Mouse (Mus musculus) stomach, embryonic 16.5 days (tissue): Measurements from ENCODE around the gene Ndufs7. TPM values are rescaled to one million over a fixed set of nuclear protein-coding genes. Genes with fewer than 3 reads are reported as not detected.
"Not testable (repeated sequence)": the region's sequence is repeated elsewhere in the genome, so short reads cannot be mapped to it uniquely, and the experiment has no call there.

Experiments used
- ATAC-seq: fragments of 200-750 bp; cut with Nextera tagmentation; 2 replicates; pipeline ENCODE4 v1.8.0; 2017; ENCODE audit warnings: moderate number of reproducible peaks, moderate TSS enrichment; ENCODE audit not compliant: insufficient read depth, low FRiP score
- H3K27ac ChIP-seq: fragments of 300-500 bp; sonication (generic); 2 replicates; pipeline ENCODE4 v1.5.1; 2014; ENCODE audit warnings: low read length
- H3K27me3 ChIP-seq: fragments of 300-500 bp; sonication (generic); 2 replicates; pipeline ENCODE4 v1.6.1; 2014; ENCODE audit warnings: low read length, control low read depth, mixed read lengths; ENCODE audit not compliant: control insufficient read depth, insufficient read depth
- H3K36me3 ChIP-seq: fragments of 300-500 bp; sonication (generic); 2 replicates; pipeline ENCODE4 v1.6.1; 2014; ENCODE audit warnings: low read length; ENCODE audit not compliant: control insufficient read depth, insufficient read depth
- H3K4me1 ChIP-seq: fragments of 300-500 bp; sonication (generic); 2 replicates; pipeline ENCODE4 v1.6.1; 2014; ENCODE audit warnings: low read length, control low read depth, mixed read lengths; ENCODE audit not compliant: control insufficient read depth, insufficient read depth
- H3K4me2 ChIP-seq: fragments of 300-500 bp; sonication (generic); 2 replicates; pipeline ENCODE4 v1.6.1; 2014; ENCODE audit warnings: low read depth, low read length, mixed read lengths
- H3K4me3 ChIP-seq: fragments of 300-500 bp; sonication (generic); replicated peaks from 2 replicates; pipeline ENCODE4 v1.5.1; 2014; ENCODE audit warnings: mild to moderate bottlenecking, low read length
- H3K9ac ChIP-seq: fragments of 300-500 bp; sonication (generic); 2 replicates; pipeline ENCODE4 v1.6.1; 2014; ENCODE audit warnings: low read length
- H3K9me3 ChIP-seq: fragments of 300-500 bp; sonication (generic); replicated peaks from 2 replicates; pipeline ENCODE4 v1.6.1; 2016; ENCODE audit warnings: low read length, control low read depth; ENCODE audit not compliant: control insufficient read depth
- WGBS: fragments of 180-500 bp; shearing (Covaris S2); extraction: QIAGEN DNeasy Blood & Tissue Kit; methylation state at CpG from one replicate; pipeline ENCODE4 v1.1.7; 2014; 5-methylcytosine and 5-hydroxymethylcytosine counted together
- polyA plus RNA-seq: library from polyadenylated mRNA; unstranded; fragments of >200 nt; fragmentation: Nextera tagmentation; extraction: Ambion mirVana; gene quantifications from 2 replicates; pipeline ENCODE4 v1.2.1, GENCODE M21; 2015

Ndufs7 gene
- polyA plus RNA-seq, 1 experiment from 2014 or later, result 340 TPM

DNA sequence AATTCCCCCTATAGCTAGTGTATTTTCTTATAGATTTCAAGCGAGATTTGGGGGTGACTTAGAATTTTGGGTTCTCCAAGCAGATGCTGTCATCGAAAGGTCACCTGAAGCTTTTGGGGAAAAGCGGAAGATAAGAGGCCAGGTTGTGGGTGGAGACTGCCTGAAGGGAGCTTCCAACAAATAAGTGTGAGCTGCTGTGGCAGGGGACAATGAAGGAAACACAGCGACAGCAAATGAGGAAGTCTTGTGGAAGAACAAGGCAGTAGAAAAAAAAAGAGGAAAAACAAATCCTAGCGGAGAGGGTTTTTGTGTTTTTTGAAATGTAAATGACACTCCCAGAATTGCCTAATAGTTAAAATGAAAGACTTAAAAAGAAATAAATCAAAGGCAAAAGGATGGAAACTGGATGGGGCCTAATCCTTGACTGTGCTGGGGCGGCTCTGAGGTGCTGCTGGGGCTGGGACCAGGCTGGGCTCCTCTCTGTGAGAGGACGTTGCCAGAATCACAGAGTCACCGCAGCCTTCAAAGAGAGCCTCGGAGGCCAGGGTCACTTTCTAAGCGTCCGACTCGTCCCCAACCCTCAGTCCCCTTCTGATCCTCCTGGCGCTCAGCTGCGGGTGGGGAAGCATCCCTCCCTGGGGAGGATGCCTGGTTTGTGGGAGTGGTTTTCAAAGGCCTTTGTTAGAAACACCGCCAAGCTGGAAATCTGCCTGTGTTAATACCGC, 33.7 kb upstream of the Ndufs7 start:
- Histone ChIP-seq H3K4me1 (no peaks in the 10 kb centered on the region), H3K4me2 (no peak overlapping the region), H3K27ac (no peak overlapping the region; the same call in 1 of the 2 replicates), H3K9me3 (no peaks in the 10 kb centered on the region), H3K27me3 (no peaks in the 10 kb centered on the region), H3K36me3 (no peaks in the 10 kb centered on the region), H3K9ac (0 out of 2 replicates have a peak overlapping the region, but pooled peaks have one; percentile 12), H3K4me3 (no peak overlapping the region)
- 30% methylated on average over 16 of the region's 16 CpGs for WGBS
- 0 out of 2 replicates have a peak, but pooled peaks have one; percentile 29 for ATAC-seq

DNA sequence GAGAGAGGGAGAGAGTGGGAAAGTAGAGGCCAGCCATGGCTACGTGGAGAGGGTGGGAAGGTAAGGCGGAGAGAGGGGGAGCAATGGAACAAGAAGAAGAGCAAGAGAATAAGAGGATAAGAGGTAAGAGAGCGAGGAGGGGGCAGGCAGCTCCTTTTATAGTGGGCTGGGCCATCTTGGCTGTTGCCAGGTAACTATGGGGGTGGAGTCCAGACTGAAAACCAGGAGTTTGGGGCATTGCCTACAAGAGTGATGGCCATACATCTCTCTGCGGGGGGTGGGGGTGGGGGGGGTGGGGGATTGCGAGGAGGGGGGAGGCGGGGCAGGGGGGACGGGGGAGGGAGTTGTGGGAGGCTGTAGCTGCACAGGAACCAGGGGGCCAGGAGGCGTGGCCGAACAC, 28.2 kb upstream of the Ndufs7 start:
- H3K27ac ChIP-seq, result no peak overlapping the region
- no peak for ATAC-seq
- WGBS, result 49% methylated on average over 6 of the region's 9 CpGs
- no peak overlapping the region for H3K9ac ChIP-seq
- H3K4me2 ChIP-seq, result no peak overlapping the region
- H3K4me1 ChIP-seq, result peaks cover 2% of the 10 kb centered on the region; the same call in 1 of the 2 replicates
- no peaks in the 10 kb centered on the region for H3K27me3 ChIP-seq
- H3K9me3 ChIP-seq, result no peaks in the 10 kb centered on the region
- H3K4me3 ChIP-seq, result no peak overlapping the region
- no peaks in the 10 kb centered on the region for H3K36me3 ChIP-seq

- H3K36me3 ChIP-seq, result not testable (repeated sequence)
Observed at GRCm38 (mm10) chr10:80223137-80223536, 25.8 kb upstream of the Ndufs7 start.

GRCm38 (mm10) chr10:80226071-80226415, 22.9 kb upstream of the Ndufs7 start:
- under 1% methylated on average over 14 of the region's 14 CpGs for WGBS
- Histone ChIP-seq H3K9me3 (no peaks in the 10 kb centered on the region), H3K27me3 (no peaks in the 10 kb centered on the region)

More at GRCm38 (mm10) chr10:80223137-80223536, 25.8 kb upstream of the Ndufs7 start:
- not testable (repeated sequence) for H3K27me3 ChIP-seq, H3K4me2 ChIP-seq, ATAC-seq, H3K9ac ChIP-seq, H3K9me3 ChIP-seq, H3K27ac ChIP-seq, H3K4me3 ChIP-seq
- H3K4me1 ChIP-seq, result peaks cover 18% of the 10 kb centered on the region
- 79% methylated on average over 2 of the region's 2 CpGs for WGBS

DNA sequence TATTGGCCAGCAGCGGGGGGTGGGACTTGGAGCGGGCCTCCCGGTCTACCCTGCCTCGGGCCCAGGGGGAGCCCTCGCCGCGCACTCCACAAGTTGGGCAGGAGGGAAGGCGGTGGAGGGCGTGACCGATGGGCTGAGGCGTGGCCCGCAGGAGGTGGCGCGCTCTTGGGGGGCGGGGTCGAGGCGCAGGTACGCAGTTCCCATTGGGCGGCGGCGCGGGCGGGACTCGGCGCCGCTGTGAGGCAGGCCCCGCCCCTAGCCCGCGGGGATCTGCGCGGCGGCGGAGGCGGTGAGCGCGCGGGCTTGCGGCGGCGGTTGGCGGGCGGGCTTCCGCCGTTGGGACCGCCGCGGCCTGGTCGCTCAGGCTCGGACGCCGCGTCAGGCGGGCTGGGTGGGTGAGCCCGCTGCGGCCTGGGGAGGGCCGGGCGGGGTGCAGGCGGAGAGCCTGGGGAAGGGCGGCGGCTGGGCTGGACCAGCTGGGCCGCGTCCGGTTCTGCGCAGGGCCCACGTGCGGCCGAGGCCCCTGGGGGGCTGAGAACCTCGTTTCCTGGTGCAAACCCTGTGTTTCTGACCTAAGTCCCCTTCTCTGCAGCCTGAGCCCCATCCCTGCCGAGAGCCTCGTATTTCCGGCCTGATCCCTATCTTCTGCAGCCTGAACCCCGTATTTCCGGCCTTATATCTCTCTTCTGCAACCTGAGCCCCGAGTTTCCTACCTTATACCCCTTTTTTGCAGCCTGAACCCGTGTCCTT, 22.3 kb upstream of the Ndufs7 start, which contains the start of gene Mum1:
Gene Mum1 (plus strand): TSS at position 19 of the 750 bp plus-strand sequence.
- under 1% methylated on average over 65 of the region's 75 CpGs for WGBS
- Histone ChIP-seq H3K27me3 (no peaks in the 10 kb centered on the region), H3K27ac (peak within 1 kb of the TSS; percentile 95), H3K4me2 (peak within 1 kb of the TSS; percentile 79), H3K36me3 (peaks cover 16% of the 10 kb centered on the region), H3K4me1 (peaks cover 25% of the 10 kb centered on the region), H3K9ac (peak within 1 kb of the TSS; percentile 96), H3K9me3 (no peaks in the 10 kb centered on the region), H3K4me3 (peak within 1 kb of the TSS; percentile 86)
- peak; percentile 99 for ATAC-seq

More at GRCm38 (mm10) chr10:80226071-80226415, 22.9 kb upstream of the Ndufs7 start:
- H3K4me2 ChIP-seq, result peak overlapping the region; percentile 55
- peak overlapping the region; percentile 74 for H3K9ac ChIP-seq
- peaks cover 16% of the 10 kb centered on the region for H3K36me3 ChIP-seq
- no peak for ATAC-seq
- H3K4me3 ChIP-seq, result peak overlapping the region; percentile 86
- H3K27ac ChIP-seq, result peak overlapping the region; percentile 95
- H3K4me1 ChIP-seq, result peaks cover 25% of the 10 kb centered on the region

DNA sequence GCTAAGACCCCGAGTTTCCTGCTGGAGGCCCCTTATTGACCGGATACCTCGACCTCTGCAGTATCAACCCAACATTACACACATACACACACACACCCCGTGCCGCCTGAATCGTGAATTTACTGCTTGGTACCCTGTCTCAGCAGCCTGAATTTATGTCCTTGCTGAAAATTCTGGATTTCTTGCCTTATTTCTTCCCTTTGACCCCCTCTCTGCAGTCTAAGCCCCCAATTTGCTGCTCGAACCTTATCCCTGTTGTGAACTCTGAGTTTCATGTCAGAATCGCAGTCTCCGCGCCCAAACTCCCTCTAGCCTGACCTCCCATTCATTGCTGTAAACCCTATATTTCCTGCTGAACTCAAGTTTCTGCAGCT, 21.8 kb upstream of the Ndufs7 start:
- H3K27me3 ChIP-seq, result no peaks in the 10 kb centered on the region
- H3K27ac ChIP-seq, result peak overlapping the region; percentile 92
- ATAC-seq, result no peak
- H3K4me3 ChIP-seq, result peak overlapping the region; percentile 86
- H3K36me3 ChIP-seq, result peaks cover 16% of the 10 kb centered on the region
- H3K9ac ChIP-seq, result peak overlapping the region; percentile 96
- 3% methylated on average over 10 of the region's 10 CpGs for WGBS
- peak overlapping the region; percentile 79 for H3K4me2 ChIP-seq
- H3K4me1 ChIP-seq, result peaks cover 25% of the 10 kb centered on the region
- H3K9me3 ChIP-seq, result no peaks in the 10 kb centered on the region

DNA sequence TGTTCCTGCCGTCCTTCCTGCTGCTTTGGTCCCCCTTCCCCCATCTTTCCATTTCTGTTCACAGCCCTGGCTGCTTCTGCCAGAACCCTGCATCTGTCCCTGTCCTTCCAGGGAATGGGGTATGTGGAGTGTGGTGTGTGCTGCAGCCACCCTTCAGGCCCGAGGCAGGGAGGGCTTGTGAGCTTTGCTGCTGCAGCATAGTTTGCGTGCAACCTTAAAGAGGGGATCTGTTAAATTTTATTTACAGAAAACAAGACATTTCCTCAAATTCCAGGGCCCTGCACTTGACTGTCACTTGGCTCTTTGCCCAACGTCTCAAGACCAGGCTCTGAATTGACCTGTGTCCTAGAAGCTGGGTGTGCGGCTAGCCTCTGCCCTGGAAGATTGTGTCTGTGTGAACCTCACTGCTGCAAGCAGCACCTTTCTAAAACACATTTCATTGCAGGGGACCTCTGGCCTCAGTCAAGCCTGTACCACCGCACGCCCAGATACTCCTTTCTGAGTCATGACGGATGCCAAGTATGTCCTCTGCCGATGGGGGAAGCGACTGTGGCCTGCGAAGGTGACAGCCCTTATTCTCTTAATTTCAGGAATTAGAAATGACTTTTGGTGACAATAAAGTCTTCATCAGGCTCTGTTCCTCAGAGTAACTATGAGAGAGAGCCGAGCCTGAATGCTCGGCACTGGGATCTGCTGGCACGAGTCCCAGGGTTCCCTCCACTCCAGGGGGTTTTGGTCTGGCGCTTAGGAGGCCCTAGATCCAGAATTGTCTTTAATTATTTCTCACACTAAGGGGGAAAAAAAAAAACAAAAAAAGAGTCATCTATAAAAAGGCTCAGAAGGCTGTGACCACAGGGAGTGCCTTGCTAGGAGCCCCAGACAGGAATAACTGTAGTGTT, 20.8 kb upstream of the Ndufs7 start:
- H3K4me3 ChIP-seq, result peak overlapping the region; percentile 86
- no peak for ATAC-seq
- peaks cover 30% of the 10 kb centered on the region for H3K4me1 ChIP-seq

GRCm38 (mm10) chr10:80236145-80236825, 12.6 kb upstream of the Ndufs7 start:
- Histone ChIP-seq H3K4me1 (peaks cover 7% of the 10 kb centered on the region; the same call in 1 of the 2 replicates), H3K4me2 (no peak overlapping the region), H3K27ac (no peak overlapping the region), H3K36me3 (peaks cover 28% of the 10 kb centered on the region), H3K9me3 (no peaks in the 10 kb centered on the region), H3K27me3 (no peaks in the 10 kb centered on the region), H3K4me3 (no peak overlapping the region), H3K9ac (no peak overlapping the region)
- 93% methylated on average over 13 of the region's 13 CpGs for WGBS
- no peak for ATAC-seq

More for the DNA sequence above, 20.8 kb upstream of the Ndufs7 start:
- peak overlapping the region; percentile 92; the same call in 1 of the 2 replicates for H3K27ac ChIP-seq
- H3K9me3 ChIP-seq, result no peaks in the 10 kb centered on the region
- H3K4me2 ChIP-seq, result peak overlapping the region; percentile 79
- 46% methylated on average over 15 of the region's 15 CpGs for WGBS
- H3K36me3 ChIP-seq, result peaks cover 24% of the 10 kb centered on the region
- H3K9ac ChIP-seq, result peak overlapping the region; percentile 96
- no peaks in the 10 kb centered on the region for H3K27me3 ChIP-seq
